Mouse (Mus musculus) ES-E14 (cell line): ENCODE measurements around the gene Szt2.

Experiments used
- CHD2 ChIP-seq: IDR thresholded peaks from 2 replicates; pipeline ENCODE4 v1.6.1; 2014; ENCODE audit warnings: mild to moderate bottlenecking, low read depth, low read length, inconsistent platforms
- HCFC1 ChIP-seq: IDR thresholded peaks from 2 replicates; pipeline ENCODE4 v1.6.1; 2012; ENCODE audit warnings: low read length, inconsistent platforms, borderline replicate concordance; ENCODE audit not compliant: insufficient read depth
- MAFK ChIP-seq: IDR thresholded peaks from 2 replicates; pipeline ENCODE4 v1.6.1; 2014; ENCODE audit warnings: mild to moderate bottlenecking, low read depth, low read length, inconsistent platforms; ENCODE audit not compliant: insufficient read depth
- ZC3H11A ChIP-seq: IDR thresholded peaks from 2 replicates; pipeline ENCODE4 v1.6.1; 2012; ENCODE audit warnings: low read depth, mild to moderate bottlenecking, inconsistent platforms, low read length, borderline replicate concordance
- ZNF384 ChIP-seq: IDR thresholded peaks from 2 replicates; pipeline ENCODE4 v1.6.1; 2012; ENCODE audit warnings: low read depth, low read length, inconsistent platforms

GRCm38 (mm10) chr4:118457345-118457975 is 48.4 kb upstream of the Szt2 start, which contains the start of gene Mpl:
- TF ChIP-seq ZNF384 (no peak), HCFC1 (no peak), ZC3H11A (no peak), MAFK (no peak), CHD2 (no peak)
